Mouse (Mus musculus): ENCODE results near the gene Srrm3.

Gene Srrm3

GRCm38 (mm10) chr5:135903058-135903457 lies 96.4 kb downstream of the Srrm3 start:
- in situ Hi-C loops (cut with MboI, MseI), result no loop called here

- in situ Hi-C loops (cut with MboI, MseI), result no loop called here
Measured at GRCm38 (mm10) chr5:135903551-135904151, 97.0 kb downstream of the Srrm3 start.

- in situ Hi-C loops (cut with MboI, MseI), result no loop called here
Measured at GRCm38 (mm10) chr5:135904259-135904658, 97.6 kb downstream of the Srrm3 start.

- in situ Hi-C loops (cut with MboI, MseI), result no loop called here
Measured at GRCm38 (mm10) chr5:135905320-135906225, 98.9 kb downstream of the Srrm3 start.

- in situ Hi-C loops (cut with MboI, MseI), result no loop called here
Measured at GRCm38 (mm10) chr5:135906846-135907245, 100.2 kb downstream of the Srrm3 start.

- in situ Hi-C loops (cut with MboI, MseI), result no loop called here
Measured at GRCm38 (mm10) chr5:135907256-135907655, 100.6 kb downstream of the Srrm3 start.

- in situ Hi-C loops (cut with MboI, MseI), result no loop called here
Measured at GRCm38 (mm10) chr5:135908185-135908584, 101.5 kb downstream of the Srrm3 start.

GRCm38 (mm10) chr5:135908989-135909388 lies 102.3 kb downstream of the Srrm3 start:
- in situ Hi-C loops (cut with MboI, MseI), result no loop called here

GRCm38 (mm10) chr5:135909646-135910045 lies 103.0 kb downstream of the Srrm3 start:
- in situ Hi-C loops (cut with MboI, MseI), result no loop called here

- in situ Hi-C loops (cut with MboI, MseI), result no loop called here
Measured at GRCm38 (mm10) chr5:135910813-135911212, 104.1 kb downstream of the Srrm3 start.

- in situ Hi-C loops (cut with MboI, MseI), result no loop called here
Measured at GRCm38 (mm10) chr5:135911633-135912220, 105.0 kb downstream of the Srrm3 start.

GRCm38 (mm10) chr5:135913201-135913600 lies 106.5 kb downstream of the Srrm3 start:
- in situ Hi-C loops (cut with MboI, MseI), result no loop called here

GRCm38 (mm10) chr5:135914156-135914555 lies 107.5 kb downstream of the Srrm3 start:
- in situ Hi-C loops (cut with MboI, MseI), result no loop called here

- in situ Hi-C loops (cut with MboI, MseI), result no loop called here
Measured at GRCm38 (mm10) chr5:135916051-135916565, 109.4 kb downstream of the Srrm3 start.

- in situ Hi-C loops (cut with MboI, MseI), result no loop called here
Measured at GRCm38 (mm10) chr5:135916601-135917000, 109.9 kb downstream of the Srrm3 start.

GRCm38 (mm10) chr5:135917327-135918058 lies 110.8 kb downstream of the Srrm3 start:
- in situ Hi-C loops (cut with MboI, MseI), result no loop called here

GRCm38 (mm10) chr5:135918059-135918437 lies 111.4 kb downstream of the Srrm3 start:
- in situ Hi-C loops (cut with MboI, MseI), result no loop called here

- in situ Hi-C loops (cut with MboI, MseI), result no loop called here
Measured at GRCm38 (mm10) chr5:135918593-135918992, 111.9 kb downstream of the Srrm3 start.

- in situ Hi-C loops (cut with MboI, MseI), result no loop called here
Measured at GRCm38 (mm10) chr5:135919902-135920301, 113.2 kb downstream of the Srrm3 start.

GRCm38 (mm10) chr5:135923901-135924300 lies 117.2 kb downstream of the Srrm3 start:
- in situ Hi-C loops (cut with MboI, MseI), result no loop called here
